Mouse (Mus musculus) left cerebral cortex, postnatal 10 days (tissue): ENCODE measurements around the gene Hacd4. TPM values are rescaled to one million over a fixed set of nuclear protein-coding genes. Genes with fewer than 3 reads are reported as not detected.
"Not testable (repeated sequence)": the region's sequence is repeated elsewhere in the genome, so short reads cannot be mapped to it uniquely, and the experiment has no call there.

Experiments
- DNase-seq, 2 experiments: peaks; one replicate each; pipeline ENCODE4 v3.0.0; 2021 to 2022; ENCODE audit warnings: low spot score in 2 of 2, mixed read lengths in 1 of 2; ENCODE audit errors: extremely low spot score in 1 of 2
- intact Hi-C: fragments of 180-260 bp; cut with DNase I; formaldehyde crosslinking; loops from one replicate; pipeline ENCODE4 v1.15.1; 2025
- total RNA-seq, 2 experiments: library from RNA; stranded (reverse); gene quantifications; 2 replicates each; pipeline ENCODE4 v1.2.3; 2021

Hacd4 gene
- total RNA-seq, 2 experiments from 2014 or later: 2.8 to 3.5 TPM

DNA sequence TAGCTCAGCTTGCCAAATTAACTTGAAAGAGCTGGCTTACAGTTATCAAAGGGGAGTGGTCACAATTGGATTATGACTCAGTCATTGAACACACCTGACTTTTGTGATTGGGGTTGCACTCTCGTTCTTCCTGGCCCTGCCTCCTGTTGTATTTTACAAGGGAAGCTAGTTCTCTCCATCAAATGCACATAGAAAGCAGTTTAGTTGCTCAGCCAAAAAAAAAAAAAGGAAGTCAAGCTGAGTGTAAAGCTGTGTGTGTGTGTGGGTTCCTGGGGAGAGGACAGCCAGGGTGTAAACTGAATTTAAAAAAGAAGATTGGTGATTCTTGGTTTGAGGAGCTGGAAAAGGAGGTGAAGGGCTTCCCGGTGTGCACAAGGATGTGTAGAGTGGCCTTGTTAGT, 811 bp downstream of the Hacd4 start:
- no peak for DNase-seq
- intact Hi-C loops: no loop called here

DNA sequence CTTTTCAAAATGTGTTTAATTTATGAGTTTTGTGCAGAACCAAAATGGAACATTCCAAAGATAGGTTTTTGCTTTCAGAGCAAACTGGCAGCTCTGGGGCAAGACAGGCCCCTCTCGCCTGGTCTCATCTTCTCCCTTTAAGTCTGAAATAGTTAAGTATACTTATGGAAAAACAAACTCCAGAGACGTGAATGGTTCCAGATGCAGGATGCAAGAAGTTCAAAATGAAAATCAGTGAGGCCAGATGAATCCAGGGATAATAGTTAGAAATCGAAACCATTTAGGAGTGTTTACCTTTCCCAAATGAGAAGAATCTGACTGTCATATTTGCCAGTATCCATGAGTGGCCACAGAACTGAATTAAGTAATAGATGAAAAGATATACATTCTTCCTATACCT, 1.6 kb downstream of the Hacd4 start:
- DNase-seq: no peak
- intact Hi-C loops: no loop called here

DNA sequence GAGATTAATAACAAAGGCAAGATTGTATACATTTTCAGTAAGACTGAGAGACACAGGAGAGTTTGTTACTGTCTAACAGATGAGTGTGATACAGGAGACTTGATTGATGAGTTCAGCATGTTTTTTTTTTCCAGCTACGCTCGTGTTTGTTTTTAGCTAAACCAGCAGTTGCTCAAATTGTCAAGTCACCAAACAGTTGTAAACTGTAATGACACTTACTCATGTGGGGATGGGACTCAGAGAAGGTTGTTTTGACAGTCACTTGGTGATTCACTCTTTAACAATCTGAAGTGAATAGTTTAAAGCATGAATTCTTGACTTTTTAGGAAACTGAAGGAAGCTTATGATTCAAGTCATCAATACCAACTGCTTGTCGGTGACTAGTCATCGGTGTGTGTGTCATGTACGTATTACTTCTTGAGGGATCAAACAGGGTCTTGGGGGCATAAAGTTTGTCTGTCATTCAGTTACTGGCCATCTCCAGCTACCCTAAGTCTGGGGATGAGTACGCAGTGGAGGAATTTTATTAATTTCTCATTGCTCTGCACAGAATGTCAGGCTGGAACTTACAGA, 2.0 kb downstream of the Hacd4 start:
- intact Hi-C loops: no loop called here
- no peak for DNase-seq

DNA sequence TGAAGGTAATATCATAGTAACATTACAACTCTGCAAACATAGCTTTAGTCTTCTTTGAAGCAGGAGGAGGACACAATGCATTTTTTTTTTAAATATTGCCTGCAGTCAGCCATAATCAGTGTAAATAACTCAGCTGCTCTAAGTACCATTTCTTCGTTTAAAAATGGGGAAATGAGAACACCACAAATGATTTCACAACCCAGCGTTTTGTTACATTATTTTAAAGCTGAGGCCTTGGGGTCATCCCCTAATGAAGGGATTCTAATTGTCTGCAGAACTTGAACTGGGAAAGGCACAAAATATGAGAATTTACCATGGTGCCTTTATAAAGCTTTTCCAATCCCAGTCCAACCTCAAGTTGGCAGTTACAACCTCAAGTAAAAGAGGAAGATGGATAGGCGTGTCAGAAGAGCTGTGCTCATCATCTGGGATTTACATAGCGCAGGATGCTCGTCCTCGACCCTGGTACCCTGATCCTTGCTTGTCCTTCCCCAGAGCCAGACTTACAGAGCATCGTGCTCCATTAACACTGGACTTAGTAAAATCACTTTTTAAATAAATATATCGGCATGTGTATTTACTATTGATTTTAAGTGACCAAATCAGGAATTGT, 6.2 kb downstream of the Hacd4 start:
- no peak for DNase-seq
- intact Hi-C loops: no loop called here

DNA sequence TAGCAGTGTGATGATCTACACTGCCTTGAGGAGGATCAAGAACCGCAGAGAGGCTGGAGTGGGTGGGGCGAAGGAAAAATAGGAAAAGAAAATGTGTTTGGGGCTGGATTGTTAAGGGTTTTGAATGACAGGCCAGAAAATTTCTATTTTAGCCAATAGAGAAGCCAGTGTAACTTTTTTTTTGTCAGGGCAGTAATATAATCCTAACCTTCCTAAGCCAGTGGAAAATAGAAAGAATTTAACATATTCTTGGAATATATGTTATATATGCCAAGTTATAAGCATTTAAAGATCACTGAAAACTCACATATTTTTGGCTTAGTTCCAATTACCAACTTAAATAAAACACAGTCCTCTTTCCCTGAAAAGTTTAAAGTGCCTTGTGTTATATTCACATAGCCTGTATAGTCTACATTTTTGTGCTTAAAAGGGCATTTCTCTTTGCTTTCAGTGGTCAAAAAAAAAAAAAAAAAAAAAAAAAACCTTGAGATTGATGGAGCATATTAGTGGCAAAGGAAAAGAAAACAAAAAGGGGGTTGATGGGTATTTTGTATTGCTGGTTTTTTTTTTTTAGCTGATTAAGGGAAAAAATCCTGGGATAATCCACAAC, 11.0 kb downstream of the Hacd4 start:
- DNase-seq: no peak
- intact Hi-C loops: no loop called here

DNA sequence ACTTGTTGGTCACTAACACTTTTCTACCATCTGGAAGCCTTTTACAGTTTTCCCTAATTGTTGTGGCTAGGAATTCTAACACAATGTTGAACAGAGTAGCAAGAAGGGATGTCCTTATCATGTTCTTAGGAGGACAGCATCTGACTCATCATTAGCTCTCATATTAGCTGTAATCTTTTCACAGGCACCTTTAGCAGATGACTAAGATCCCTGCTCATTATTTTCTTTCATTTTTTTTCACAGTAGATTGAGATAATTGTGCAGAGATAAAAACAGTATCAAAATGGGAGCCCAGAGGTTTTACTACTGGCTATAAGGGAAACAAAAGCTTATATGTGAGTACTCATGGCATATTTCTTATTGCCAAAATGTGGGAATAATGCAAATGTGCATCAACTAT, 14.2 kb downstream of the Hacd4 start:
- no peak for DNase-seq
- intact Hi-C loops: no loop called here

DNA sequence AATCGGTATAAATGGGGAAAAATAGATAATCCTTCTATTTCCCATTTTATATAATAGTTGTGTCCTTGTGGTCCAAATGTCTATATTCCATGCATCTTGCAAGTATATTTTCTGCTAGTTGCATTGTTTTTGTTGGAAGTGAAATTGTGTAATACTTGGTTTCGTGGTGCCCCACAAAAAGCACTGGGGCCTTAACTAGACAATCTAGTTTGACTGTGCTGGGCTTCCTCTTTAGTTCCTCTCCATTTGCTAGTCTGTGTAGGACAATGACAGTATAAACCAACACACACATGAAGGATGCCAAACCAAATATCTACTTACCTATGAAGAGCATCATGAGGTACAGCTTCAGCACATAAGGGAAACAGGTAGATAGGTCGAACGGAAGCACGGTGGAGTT, 19.4 kb downstream of the Hacd4 start:
- intact Hi-C loops: no loop called here
- no peak for DNase-seq

DNA sequence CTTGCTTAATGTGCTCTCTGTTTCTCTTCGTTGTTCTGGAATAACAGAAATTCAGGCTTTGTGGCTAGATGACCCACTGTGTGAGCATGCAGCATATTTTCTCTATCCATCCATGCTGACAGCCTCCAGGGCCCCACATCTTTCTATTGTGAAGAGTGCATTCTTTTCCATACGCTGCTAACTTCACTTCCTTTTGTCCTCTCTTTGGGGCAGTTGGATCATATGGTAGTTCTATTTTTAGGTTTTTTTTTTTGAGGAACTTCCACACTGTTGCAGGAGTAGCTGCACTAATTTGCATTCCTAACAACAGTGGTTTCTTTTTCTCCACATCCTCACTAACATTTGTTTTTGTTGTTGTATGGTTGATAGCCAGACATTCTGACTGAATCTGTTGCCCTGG, 23.7 kb downstream of the Hacd4 start:
- no peak for DNase-seq
- intact Hi-C loops: no loop called here

DNA sequence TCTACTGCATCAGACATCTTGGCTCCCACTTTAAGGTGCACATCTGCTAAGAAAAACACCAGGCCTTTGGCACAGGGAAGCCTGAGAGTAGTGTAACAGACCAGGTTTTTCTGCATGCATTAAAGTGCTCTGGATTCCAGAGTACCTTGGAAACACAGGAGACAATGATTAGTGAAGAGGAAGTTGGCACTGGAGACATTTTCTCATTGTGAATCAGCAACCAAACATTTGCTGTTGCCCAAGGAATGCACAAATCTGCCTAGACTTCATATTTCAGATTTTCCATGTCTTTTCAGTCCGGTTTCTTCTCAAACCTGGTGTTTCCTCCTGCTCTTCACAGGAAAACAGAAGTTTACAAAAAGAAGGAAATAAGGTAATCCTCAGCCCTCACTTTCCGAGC, 26.4 kb downstream of the Hacd4 start:
- no peak for DNase-seq
- intact Hi-C loops: no loop called here

DNA sequence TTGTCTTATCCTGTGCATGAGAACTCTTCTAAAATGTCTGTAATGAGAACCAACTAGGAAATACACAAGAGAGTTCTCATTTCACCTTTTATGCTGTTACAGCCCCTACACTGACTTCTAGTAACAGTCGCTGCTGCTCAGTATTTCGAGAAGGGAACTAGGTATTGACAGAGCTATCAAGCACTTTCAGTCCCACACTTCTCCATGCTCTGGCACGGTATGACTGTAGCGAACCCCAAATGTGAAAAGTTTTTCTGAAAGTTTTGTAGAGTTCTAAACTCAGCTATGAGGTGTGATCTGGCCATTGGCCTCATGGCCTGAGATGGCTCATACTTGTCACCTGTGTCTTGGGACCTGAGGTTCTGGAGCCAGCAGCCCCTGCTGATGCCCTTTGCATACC, 29.4 kb downstream of the Hacd4 start:
- intact Hi-C loops: no loop called here

DNA sequence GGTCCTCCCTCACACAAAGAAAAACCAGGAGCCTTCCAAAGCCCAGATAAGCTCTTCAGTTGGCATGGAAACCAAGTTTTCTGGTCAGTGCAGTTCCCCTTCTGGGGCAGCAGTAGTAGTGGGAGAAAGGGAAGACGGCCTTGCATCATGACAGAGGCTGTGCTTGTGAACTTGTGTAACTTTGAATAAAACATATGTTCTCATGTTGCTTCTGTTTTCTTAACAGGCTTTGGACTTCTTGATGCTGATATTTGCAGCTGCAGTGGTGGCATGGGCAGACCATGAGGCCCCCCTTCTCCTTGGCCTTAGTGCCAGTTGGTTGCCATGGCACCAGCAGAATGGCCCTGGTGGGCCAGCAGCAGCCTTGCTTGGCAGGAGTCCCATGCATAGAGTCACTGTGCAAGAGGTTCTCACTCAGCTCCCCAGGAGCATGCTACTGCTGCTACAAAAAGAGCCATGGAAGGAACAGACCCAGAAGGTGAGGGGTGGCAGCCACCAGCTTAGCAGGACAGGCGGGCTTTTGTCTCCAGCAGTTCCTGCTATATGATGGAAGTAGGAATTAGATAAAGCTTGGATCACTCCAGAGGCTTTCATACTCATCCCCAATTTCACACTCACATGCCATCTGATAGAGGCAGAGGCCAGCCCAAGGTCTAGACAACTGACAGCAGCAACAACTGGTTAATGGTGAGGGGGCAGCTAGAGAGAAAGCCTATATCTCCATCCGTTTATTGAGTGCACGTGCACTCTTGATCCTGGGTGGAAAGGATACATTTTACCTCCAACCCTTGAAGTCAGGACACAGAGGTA, 31.6 kb downstream of the Hacd4 start:
- intact Hi-C loops: no loop called here
- DNase-seq: peak; percentile 46 to 67

More for the DNA sequence above, 29.4 kb downstream of the Hacd4 start:
- DNase-seq: no peak

DNA sequence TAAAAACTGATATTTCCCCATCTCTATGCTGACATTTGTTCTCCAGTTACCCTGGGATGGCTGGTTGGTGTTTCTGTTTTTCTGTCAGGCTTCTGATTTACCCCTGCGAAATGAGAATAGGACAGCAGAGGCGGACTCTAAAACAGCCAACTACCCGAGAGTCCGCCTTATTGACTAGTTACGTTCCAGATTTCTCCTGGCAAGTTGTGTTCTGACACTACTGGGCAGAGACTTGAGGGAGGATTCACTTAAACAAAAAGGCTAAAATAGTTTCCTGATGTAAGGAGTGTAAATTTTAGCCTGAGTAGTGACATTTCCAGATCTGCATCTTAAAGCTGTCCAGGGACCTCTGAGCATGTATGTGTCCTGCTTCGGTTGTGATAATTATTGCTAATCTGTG, 35.8 kb downstream of the Hacd4 start:
- no peak for DNase-seq

DNA sequence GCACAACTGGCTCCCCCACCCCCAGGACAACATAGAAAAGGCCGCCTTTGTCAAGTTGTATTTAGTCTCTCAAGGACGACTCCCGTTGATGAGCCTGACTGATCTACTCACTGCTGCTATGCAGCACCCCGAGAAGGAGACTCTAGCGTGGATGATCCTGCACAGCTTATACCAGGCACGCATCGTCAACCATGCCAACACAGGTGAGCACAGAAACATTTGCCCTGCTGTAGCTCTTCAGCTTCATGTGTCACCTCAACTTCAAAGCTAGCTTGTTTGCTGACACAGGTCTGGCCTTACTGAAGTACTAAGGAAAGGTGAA, 37.8 kb downstream of the Hacd4 start:
- intact Hi-C loops: no loop called here
- no peak for DNase-seq

More for the DNA sequence above, 35.8 kb downstream of the Hacd4 start:
- intact Hi-C loops: no loop called here

DNA sequence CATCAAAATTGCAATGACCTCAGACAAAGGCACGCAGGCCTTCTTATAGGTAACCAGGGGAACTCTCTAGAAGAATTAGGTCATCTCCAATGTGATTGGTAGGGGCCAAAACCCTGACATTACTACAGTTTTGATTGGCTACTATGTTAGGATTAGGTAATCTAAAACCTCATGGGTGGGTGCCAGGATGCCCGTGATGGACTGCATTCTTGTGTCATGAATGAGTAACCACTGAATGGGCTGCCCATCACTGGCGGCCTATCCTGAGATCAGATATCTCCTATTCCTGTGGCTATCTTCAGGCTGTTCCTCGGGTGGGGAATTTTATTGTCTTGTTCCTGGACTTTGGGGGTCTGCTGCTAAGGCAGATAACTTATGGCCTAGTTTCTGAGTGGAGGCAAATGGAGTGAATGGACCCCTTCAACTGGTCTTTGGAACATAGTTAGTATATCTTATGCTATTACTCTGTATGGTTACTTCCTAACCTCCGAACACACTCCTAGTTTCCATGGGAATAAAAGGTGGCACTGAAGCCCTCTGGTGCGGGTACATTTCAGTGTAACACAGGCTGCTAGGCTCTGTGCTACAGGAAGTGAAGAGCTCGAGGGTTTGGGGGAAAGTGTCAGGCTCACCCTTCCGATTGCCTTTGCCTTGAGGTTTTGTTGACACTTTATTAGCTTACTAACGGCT, 38.3 kb downstream of the Hacd4 start:
- intact Hi-C loops: no loop called here
- no peak for DNase-seq

DNA sequence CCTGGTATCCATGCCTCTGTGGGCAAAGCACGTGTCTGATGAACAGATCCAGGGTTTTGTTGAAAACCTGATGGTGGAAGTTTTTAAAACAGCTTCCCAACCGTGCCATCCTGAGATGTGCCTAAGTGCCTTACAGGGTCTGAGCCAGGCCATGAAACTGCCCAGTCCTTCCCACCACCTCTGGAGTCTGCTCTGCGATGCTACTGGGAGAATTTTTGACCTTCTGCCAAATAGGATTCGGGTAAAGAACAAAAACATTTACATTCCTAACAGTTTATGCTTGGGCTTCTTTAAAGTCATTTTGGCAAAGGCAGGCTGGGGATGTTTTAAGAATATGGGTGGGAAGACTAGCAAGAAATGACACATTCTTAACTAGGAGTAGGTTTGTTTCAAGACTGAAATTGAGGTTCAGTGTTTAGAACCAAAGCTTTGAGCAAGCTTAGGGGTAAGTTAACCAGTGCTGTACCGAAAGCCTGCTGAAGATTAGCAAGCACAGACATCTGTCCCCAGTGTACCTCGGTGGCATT, 41.7 kb downstream of the Hacd4 start:
- intact Hi-C loops: no loop called here
- DNase-seq: no peak

DNA sequence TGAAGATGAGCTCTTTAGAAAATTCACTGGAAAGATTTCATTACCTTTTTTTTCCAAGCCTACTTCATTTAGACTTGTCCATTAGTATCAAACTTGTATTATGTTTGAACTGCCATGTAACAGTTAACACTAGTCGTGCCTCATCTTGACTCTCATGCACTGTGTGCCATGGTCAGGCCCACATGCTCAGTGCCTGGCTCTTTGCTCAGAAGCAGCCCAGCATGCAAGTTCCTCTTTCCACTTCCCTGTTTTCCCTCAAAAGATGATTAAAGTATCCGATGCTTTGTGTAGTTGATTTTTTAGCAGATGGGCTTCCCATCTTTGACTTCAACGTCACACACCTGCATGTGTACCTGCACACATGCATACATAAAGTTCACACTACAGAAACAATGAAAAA, 43.0 kb downstream of the Hacd4 start:
- no peak for DNase-seq
- intact Hi-C loops: no loop called here

DNA sequence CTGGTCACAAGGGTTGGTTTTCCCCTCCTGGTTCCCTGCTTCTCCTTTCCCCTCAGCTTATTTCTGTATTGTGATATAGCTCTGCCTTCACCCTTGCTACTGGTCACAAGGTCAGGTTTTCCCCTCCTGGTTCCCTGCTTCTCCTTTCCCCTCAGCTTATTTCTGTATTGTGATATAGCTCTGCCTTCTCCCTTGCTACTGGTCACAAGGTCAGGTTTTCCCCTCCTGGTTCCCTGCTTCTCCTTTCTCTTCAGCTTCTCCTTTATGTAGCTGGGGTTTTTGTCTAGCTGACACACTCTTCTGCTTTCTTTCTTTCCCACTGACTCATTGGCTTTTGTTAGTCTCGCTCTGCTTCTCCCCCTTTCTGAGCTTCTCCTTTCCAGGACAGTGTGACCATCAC, 48.1 kb downstream of the Hacd4 start:
- DNase-seq, intact Hi-C loops: not testable (repeated sequence)

DNA sequence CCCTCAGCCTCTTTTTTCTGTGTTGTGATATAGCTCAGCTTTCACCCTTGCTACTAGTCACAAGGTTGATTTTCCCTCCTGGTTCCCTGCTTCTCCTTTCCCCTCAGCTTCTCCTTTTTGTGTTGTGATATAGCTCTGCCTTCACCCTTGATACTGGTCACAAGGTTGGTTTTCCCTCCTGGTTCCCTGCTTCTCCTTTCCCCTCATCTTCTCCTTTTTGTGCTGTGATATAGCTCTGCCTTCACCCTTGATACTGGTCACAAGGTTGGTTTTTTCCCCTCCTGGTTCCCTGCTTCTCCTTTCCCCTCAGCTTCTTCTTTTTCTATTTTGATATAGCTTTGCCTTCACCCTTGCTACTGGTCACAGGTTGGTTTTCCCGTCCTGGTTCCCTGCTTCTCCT, 48.7 kb downstream of the Hacd4 start:
- DNase-seq: no peak
- intact Hi-C loops: no loop called here
